Mouse (Mus musculus) kidney, adult 2 months (tissue): ENCODE data around the gene Igf2bp2. TPM values are rescaled to one million over a fixed set of nuclear protein-coding genes. Genes with fewer than 3 reads are reported as not detected.

Experiments
- DNase-seq: peaks from one replicate; pipeline ENCODE4 v3.0.0; 2021
- H3K27ac ChIP-seq: fragments of 200-500 bp; 2 replicates; pipeline ENCODE4 v1.5.1; 2012; ENCODE audit warnings: low read depth, low read length, control low read depth, inconsistent platforms; ENCODE audit not compliant: insufficient read depth
- H3K27me3 ChIP-seq: fragments of 200-500 bp; replicated peaks from 2 replicates; pipeline ENCODE4 v1.6.1; 2012; ENCODE audit warnings: mild to moderate bottlenecking, moderate library complexity, low read length, inconsistent platforms; ENCODE audit not compliant: control insufficient read depth, insufficient read depth
- H3K36me3 ChIP-seq: fragments of 200-500 bp; 2 replicates; pipeline ENCODE4 v1.6.1; 2012; ENCODE audit warnings: mild to moderate bottlenecking, moderate library complexity, low read length, inconsistent platforms; ENCODE audit not compliant: control insufficient read depth, insufficient read depth
- H3K4me1 ChIP-seq: fragments of 200-500 bp; 2 replicates; pipeline ENCODE4 v1.6.1; 2011; ENCODE audit warnings: low read length; ENCODE audit not compliant: control insufficient read depth, insufficient read depth
- H3K4me3 ChIP-seq: fragments of 200-500 bp; 2 replicates; pipeline ENCODE4 v1.5.1; 2011; ENCODE audit warnings: mild to moderate bottlenecking, low read depth, low read length, control low read depth; ENCODE audit not compliant: insufficient read depth
- CTCF ChIP-seq: fragments of 200-500 bp; conservative IDR thresholded peaks from 2 replicates; pipeline ENCODE4 v1.5.1; 2011; ENCODE audit warnings: low read depth, mild to moderate bottlenecking, control low read depth, low read length, moderate library complexity, mixed read lengths; ENCODE audit not compliant: insufficient read depth, insufficient read length
- POLR2A ChIP-seq: fragments of 200-500 bp; IDR thresholded peaks from one replicate; pipeline ENCODE4 v1.6.1; 2011; ENCODE audit warnings: low read depth, low read length, control low read depth
- WGBS: fragments of 180-500 bp; shearing (Covaris S2); methylation state at CpG from one replicate; pipeline ENCODE4 v1.1.7; 2018; 5-methylcytosine and 5-hydroxymethylcytosine counted together
- polyA plus RNA-seq: library from polyadenylated mRNA; depleted of rRNA; stranded (reverse); fragments of >200 nt; gene quantifications from 2 replicates; pipeline ENCODE4 v1.2.3, GENCODE M21; 2012

Gene Igf2bp2
- polyA plus RNA-seq, 1 experiment: 2.3 TPM

GRCm38 (mm10) chr16:22136198-22136597, 26.9 kb downstream of the Igf2bp2 start:
- Histone ChIP-seq H3K4me1 (peaks cover 12% of the 10 kb centered on the region; the same call in 1 of the 2 replicates), H3K27me3 (no peaks in the 10 kb centered on the region), H3K4me3 (no peak overlapping the region), H3K36me3 (no peaks in the 10 kb centered on the region), H3K27ac (no peak overlapping the region)
- TF ChIP-seq CTCF (no peak), POLR2A (no peak)
- 78% methylated on average over 5 of the region's 5 CpGs for WGBS
- no peak for DNase-seq

DNA sequence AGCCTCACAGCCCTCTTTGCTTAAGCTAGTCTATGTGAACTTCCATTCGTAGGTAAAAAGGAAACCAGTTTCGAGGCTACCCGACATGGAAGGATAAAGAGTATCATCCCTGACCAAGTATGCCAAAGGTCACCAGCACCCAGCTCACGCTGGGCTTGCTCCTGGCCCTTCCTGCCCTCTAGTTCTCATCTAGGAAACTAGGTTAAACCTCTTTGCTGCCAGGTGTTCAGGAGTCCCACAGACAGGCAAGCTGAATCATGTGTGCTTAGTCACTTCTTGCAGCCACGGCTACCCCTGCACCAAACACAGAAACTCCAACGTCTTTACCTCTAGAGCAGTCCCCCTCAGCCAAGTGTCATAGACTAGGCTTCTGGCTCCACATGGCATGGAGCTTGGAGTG, 31.8 kb downstream of the Igf2bp2 start:
- peaks cover 4% of the 10 kb centered on the region; the same call in 1 of the 2 replicates for H3K4me1 ChIP-seq
- WGBS: 43% methylated on average over 6 of the region's 6 CpGs
- H3K27me3 ChIP-seq: no peaks in the 10 kb centered on the region
- peak; percentile 48 for DNase-seq
- no peak for TF ChIP-seq CTCF
- TF ChIP-seq POLR2A: no peak
- H3K4me3 ChIP-seq: no peak overlapping the region
- no peak overlapping the region for H3K27ac ChIP-seq
- no peaks in the 10 kb centered on the region for H3K36me3 ChIP-seq

DNA sequence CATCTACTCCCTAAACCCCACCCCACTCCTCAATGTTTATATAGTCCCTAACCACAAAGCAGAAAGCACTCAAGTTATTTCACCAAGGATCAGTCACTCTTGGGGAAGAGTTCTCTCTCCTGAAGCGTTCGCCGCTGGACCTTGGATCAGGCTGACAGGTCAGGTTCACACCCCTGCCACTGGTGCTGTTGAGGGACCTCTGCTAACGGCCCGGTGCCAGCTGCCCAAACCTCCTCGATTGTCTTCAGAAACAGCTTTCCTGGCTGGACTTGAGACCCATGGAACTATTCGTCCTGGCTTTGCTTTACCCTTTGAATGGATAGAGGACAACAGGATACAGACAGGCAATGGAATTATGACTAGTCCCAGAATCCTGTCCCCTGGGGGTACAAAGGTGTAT, 33.6 kb downstream of the Igf2bp2 start:
- Histone ChIP-seq H3K36me3 (no peaks in the 10 kb centered on the region), H3K4me3 (no peak overlapping the region), H3K27me3 (no peaks in the 10 kb centered on the region), H3K4me1 (peaks cover 4% of the 10 kb centered on the region; the same call in 1 of the 2 replicates), H3K27ac (no peak overlapping the region)
- DNase-seq: peak; percentile 61
- 46% methylated on average over 7 of the region's 7 CpGs for WGBS
- TF ChIP-seq POLR2A (no peak), CTCF (no peak)

- Histone ChIP-seq H3K4me1 (peaks cover 4% of the 10 kb centered on the region; the same call in 1 of the 2 replicates), H3K27ac (no peak overlapping the region), H3K4me3 (no peak overlapping the region), H3K36me3 (no peaks in the 10 kb centered on the region), H3K27me3 (no peaks in the 10 kb centered on the region)
- WGBS: 90% methylated on average over 2 of the region's 2 CpGs
- TF ChIP-seq CTCF (no peak), POLR2A (no peak)
- DNase-seq: no peak
These were observed 34.5 kb downstream of the Igf2bp2 start for GRCm38 (mm10) chr16:22128595-22128994.

GRCm38 (mm10) chr16:22127806-22128205, 35.3 kb downstream of the Igf2bp2 start:
- no peak for DNase-seq
- H3K4me3 ChIP-seq: no peak overlapping the region

GRCm38 (mm10) chr16:22126936-22127335, 36.2 kb downstream of the Igf2bp2 start:
- DNase-seq: no peak
- no peaks in the 10 kb centered on the region for H3K36me3 ChIP-seq
- H3K27me3 ChIP-seq: no peaks in the 10 kb centered on the region
- no peak overlapping the region for H3K4me3 ChIP-seq
- WGBS: 97% methylated on average over 4 of the region's 4 CpGs
- H3K4me1 ChIP-seq: peaks cover 4% of the 10 kb centered on the region; the same call in 1 of the 2 replicates
- TF ChIP-seq CTCF (no peak), POLR2A (no peak)
- no peak overlapping the region for H3K27ac ChIP-seq

More at GRCm38 (mm10) chr16:22127806-22128205, 35.3 kb downstream of the Igf2bp2 start:
- H3K36me3 ChIP-seq: no peaks in the 10 kb centered on the region
- WGBS: 96% methylated on average over 5 of the region's 5 CpGs
- TF ChIP-seq CTCF: 0 out of 2 replicates have a peak, but pooled peaks have one; percentile 17
- no peak for TF ChIP-seq POLR2A
- no peak overlapping the region for H3K27ac ChIP-seq
- no peaks in the 10 kb centered on the region for H3K27me3 ChIP-seq
- peaks cover 4% of the 10 kb centered on the region; the same call in 1 of the 2 replicates for H3K4me1 ChIP-seq

GRCm38 (mm10) chr16:22124325-22124918, 38.7 kb downstream of the Igf2bp2 start:
- no peak for DNase-seq
- H3K4me3 ChIP-seq: no peak overlapping the region
- H3K27ac ChIP-seq: no peak overlapping the region
- peaks cover 4% of the 10 kb centered on the region; the same call in 1 of the 2 replicates for H3K4me1 ChIP-seq
- no peaks in the 10 kb centered on the region for H3K36me3 ChIP-seq
- 35% methylated on average over 7 of the region's 7 CpGs for WGBS
- TF ChIP-seq POLR2A (no peak), CTCF (no peak)
- H3K27me3 ChIP-seq: no peaks in the 10 kb centered on the region
